Mouse (Mus musculus): ENCODE measurements around the gene Fktn. TPM values are rescaled to one million over a fixed set of nuclear protein-coding genes. Genes with fewer than 3 reads are reported as not detected.

Fktn gene
- 15.1 and 16.5 TPM in 2 replicates for polyA plus RNA-seq (2012; rRNA removed)

GRCm38 (mm10) chr4:53713704-53714050, at the start of gene Fktn:
Fktn (plus strand) TSS chr4:53713998.

DNA sequence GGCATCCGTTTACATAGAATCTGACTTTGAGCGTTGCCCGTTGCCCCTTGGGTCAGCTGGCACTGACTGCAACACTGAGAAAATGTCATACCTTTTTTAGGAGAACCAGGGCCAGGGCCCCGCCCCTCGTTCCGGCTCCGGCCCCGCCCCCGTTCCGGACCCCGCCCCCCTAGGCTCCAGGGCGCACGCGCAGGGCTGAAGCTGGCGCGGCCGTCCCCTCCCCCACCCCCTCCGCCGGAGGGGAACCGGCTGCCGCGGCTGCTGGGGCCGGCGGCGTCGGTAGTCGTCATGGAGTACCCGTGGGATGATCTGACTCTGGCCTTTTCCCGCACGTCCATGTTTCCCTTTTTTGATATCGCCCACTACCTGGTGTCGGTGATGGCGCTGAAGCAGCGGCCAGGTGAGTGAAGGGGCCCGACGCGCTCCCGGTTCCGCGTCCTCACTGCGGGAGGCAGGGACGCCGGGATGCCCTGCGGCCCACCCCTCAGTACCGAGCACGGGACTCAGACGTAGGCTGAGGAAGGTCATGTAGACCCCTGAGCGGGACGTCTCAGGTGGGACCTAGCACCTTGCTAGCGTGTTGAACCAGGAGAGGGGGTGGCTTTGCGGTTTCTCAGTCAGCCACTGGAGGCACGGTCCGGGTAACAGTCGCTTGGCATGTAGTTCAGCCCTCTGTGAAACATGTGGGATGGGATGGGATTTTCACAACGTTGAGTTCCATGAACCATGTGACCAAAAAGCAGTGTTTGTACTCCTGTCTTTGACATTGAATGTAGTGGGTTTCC, 112.2 kb downstream of the Fktn start, which contains the start of gene Tmem38b:
Gene Tmem38b, plus strand, starts transcription at position 225 of the 785 bp plus-strand sequence.

Other genes with a start within 250 kb of the Fktn start
- gene Fsd1l, start 82.5 kb upstream of the Fktn start, polyA plus RNA-seq (2012; rRNA removed), result 18.8 and 23.6 TPM in 2 replicates
- gene Tal2, start 65.7 kb downstream of the Fktn start, polyA plus RNA-seq (2012; rRNA removed), result 12.8 and 13.2 TPM in 2 replicates
- gene Tmem38b, start 112.0 kb downstream of the Fktn start, polyA plus RNA-seq (2012; rRNA removed), result 4.7 and 5.5 TPM in 2 replicates

Measured in central nervous system, embryonic 14 days (tissue).